Mouse (Mus musculus): ENCODE results near the gene Fam71e2. TPM values are rescaled to one million over a fixed set of nuclear protein-coding genes. Genes with fewer than 3 reads are reported as not detected.

Gene Fam71e2
- polyA plus RNA-seq, 1 experiment from 2014 or later = not detected

DNA sequence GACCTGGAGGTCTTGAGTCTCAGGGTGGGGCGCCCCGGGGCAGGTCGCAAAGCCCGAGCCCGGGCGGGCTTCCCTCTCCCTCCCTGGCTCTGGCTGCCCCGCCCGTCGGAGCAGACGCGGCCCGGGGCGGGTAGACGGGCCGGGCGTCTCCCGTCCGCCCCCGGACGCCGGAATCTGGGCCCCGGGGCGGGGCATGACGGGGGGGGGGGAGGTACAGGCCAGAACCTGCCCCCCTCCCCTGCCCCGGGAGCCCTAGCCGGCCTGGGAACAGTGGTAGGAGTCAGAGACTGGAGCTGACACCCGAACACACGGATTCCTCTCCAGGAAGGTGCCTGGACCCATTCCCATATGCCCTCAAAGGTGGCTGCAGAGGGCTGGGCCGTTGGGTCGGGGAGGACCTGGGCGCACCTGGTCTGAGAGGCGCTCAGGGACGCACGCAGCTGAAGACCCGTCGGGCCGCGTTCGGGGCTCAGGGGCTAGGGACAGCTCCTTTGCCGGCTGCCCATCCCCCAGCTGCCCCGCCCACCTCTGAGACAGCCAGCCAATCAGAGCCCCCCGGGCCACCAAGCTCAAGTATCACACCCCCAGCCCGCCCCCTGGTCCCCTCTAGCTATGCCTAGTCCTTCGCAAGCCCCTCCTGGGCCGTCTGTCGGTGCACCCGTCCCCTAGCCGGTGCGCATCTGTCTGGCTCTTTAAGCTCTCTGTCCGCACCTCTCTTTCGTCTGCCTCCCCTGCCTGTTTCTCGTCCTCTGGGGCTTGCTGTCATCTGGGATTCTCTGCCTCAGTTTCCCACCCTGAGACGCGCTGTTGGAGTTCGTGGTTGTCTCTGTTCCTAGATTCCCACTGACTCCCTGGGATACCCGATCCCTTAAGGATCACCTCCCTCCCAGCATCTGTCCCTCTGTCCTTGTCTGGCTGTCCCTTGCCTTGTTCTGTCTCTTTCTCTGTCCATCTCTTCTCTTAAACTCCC, 6.0 kb upstream of the Fam71e2 start:
- peak overlapping the region; percentile 13 to 32; a peak in 3 of 4 replicates for H3K4me3 ChIP-seq (ENCODE audit: control insufficient read depth in 1 of 2, insufficient read depth in 1 of 2, low read depth in 1 of 2, low read length in 2 of 2)
- peaks cover 4 to 12% of the 10 kb centered on the region in 2 experiments; a peak in 2 of 4 replicates for H3K4me1 ChIP-seq (ENCODE audit: control insufficient read depth in 2 of 2, insufficient read depth in 2 of 2, low read length in 2 of 2)
- 2% methylated on average over 33 of the region's 56 CpGs for WGBS
- no peaks in the 10 kb centered on the region for H3K36me3 ChIP-seq (ENCODE audit: control insufficient read depth, insufficient read depth, low read length)
- peak overlapping the region; percentile 57 for H3K4me2 ChIP-seq (ENCODE audit: low read length)
- 0 out of 2 replicates have a peak overlapping the region, but pooled peaks have one; percentile 11 for H3K9ac ChIP-seq (ENCODE audit: low read length)
- H3K9me3 ChIP-seq (ENCODE audit: control insufficient read depth, low read length) = no peaks in the 10 kb centered on the region
- no peak overlapping the region for H3K27ac ChIP-seq (replicated peaks in 1 of 2; ENCODE audit: control insufficient read depth in 1 of 2, insufficient read depth in 1 of 2, low read depth in 2 of 2, low read length in 2 of 2)
- ATAC-seq (ENCODE audit: insufficient number of reproducible peaks, insufficient read depth, low FRiP score, low read depth) = peak; percentile 27; the same call in 1 of the 2 replicates
- H3K27me3 ChIP-seq (ENCODE audit: control insufficient read depth, insufficient read depth, low read length) = peaks cover 70% of the 10 kb centered on the region

DNA sequence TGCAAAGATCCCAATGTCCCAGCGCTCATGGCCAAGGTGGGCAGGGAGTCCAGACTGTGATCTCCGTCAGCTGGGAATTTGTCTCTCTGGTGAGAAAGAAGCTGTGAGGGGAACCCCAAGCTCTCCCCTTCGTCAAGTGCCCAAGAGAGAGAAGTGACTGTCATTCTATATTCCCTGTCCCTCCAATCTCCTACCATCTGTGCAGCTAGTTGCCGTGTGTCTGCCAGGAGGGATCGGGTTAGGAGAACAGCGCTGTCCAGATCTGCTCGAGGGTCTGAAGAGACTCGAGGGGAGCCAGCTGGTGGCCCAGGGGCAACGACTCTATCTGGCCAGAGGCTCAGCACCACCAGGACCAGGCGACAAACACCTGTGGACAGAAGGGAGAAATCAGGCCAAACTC, 5.0 kb upstream of the Fam71e2 start:
- no peak for ATAC-seq (ENCODE audit: insufficient number of reproducible peaks, insufficient read depth, low FRiP score, low read depth)
- peaks cover 66% of the 10 kb centered on the region for H3K27me3 ChIP-seq (ENCODE audit: control insufficient read depth, insufficient read depth, low read length)
- peaks cover 4 to 12% of the 10 kb centered on the region in 2 experiments; a peak in 2 of 4 replicates for H3K4me1 ChIP-seq (ENCODE audit: control insufficient read depth in 2 of 2, insufficient read depth in 2 of 2, low read length in 2 of 2)
- no peak overlapping the region for H3K9ac ChIP-seq (ENCODE audit: low read length)
- no peak overlapping the region for H3K4me3 ChIP-seq (ENCODE audit: control insufficient read depth in 1 of 2, insufficient read depth in 1 of 2, low read depth in 1 of 2, low read length in 2 of 2)
- no peak overlapping the region for H3K27ac ChIP-seq (replicated peaks in 1 of 2; ENCODE audit: control insufficient read depth in 1 of 2, insufficient read depth in 1 of 2, low read depth in 2 of 2, low read length in 2 of 2)
- H3K9me3 ChIP-seq (ENCODE audit: control insufficient read depth, low read length) = no peaks in the 10 kb centered on the region
- WGBS = 39% methylated on average over 10 of the region's 10 CpGs
- H3K4me2 ChIP-seq (ENCODE audit: low read length) = no peak overlapping the region
- H3K36me3 ChIP-seq (ENCODE audit: control insufficient read depth, insufficient read depth, low read length) = no peaks in the 10 kb centered on the region

DNA sequence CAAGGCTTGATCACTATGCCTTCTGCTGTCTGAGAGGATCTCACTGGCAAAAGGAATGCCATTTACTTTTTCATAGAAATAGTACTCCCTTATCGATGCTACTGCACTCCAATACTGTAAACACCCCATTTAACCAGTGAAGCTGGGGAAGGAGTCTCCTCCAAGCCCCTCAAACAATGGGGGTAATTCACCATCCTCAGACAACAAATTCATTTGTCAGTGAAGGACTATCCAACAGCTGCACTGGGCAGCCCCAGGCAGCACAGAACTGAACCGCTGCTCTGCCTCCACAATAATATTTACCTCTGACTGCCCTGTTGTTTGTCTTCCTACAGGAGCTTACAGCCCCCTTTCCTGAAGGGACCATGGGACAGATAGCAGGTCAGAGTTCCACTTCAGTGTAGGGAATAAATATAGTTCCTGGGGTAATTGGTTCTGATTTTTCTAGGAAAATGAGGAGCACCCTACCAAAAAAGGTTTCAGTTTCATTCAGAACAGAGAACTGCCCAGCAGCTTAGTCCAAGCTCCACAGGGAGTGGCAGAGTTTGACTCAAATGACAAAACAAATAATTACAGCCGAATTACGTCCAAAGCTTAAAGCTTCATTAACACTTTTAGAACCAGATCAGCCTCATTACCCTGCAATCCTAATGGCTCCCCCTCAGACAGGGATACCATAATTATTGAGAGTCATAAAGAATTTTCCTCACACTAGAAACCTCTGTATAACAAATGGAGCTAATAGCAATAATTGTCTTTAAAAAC, 6.0 kb downstream of the Fam71e2 start:
- H3K4me2 ChIP-seq (ENCODE audit: low read length) = no peak overlapping the region
- no peak for ATAC-seq (ENCODE audit: insufficient number of reproducible peaks, insufficient read depth, low FRiP score, low read depth)
- H3K4me3 ChIP-seq (ENCODE audit: control insufficient read depth in 1 of 2, insufficient read depth in 1 of 2, low read depth in 1 of 2, low read length in 2 of 2) = no peak overlapping the region
- no peaks in the 10 kb centered on the region for H3K4me1 ChIP-seq (ENCODE audit: control insufficient read depth in 2 of 2, insufficient read depth in 2 of 2, low read length in 2 of 2)
- WGBS = 27% methylated on average over 4 of the region's 4 CpGs
- no peak overlapping the region for H3K9ac ChIP-seq (ENCODE audit: low read length)
- H3K9me3 ChIP-seq (ENCODE audit: control insufficient read depth, low read length) = no peaks in the 10 kb centered on the region
- H3K36me3 ChIP-seq (ENCODE audit: control insufficient read depth, insufficient read depth, low read length) = no peaks in the 10 kb centered on the region
- H3K27ac ChIP-seq (replicated peaks in 1 of 2; ENCODE audit: control insufficient read depth in 1 of 2, insufficient read depth in 1 of 2, low read depth in 2 of 2, low read length in 2 of 2) = no peak overlapping the region
- H3K27me3 ChIP-seq (ENCODE audit: control insufficient read depth, insufficient read depth, low read length) = no peaks in the 10 kb centered on the region

DNA sequence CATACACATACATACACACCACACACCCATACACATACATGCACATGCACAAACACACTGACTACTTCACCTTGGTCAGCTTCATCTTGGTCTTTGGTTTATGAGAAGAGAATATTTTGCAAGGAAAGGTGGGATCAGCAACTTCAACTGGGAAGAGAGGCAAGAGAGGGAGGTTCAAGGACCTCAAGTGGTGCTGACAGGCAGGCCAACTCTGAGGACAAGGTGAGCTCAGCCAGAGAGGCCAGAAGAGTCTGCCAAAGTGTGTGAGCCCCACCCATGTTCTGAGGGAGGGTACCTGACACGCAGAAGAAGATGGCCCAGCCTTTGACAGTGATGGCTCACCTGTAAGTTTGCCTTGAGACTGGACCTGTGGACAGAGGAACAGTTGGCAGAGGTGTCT, 11.4 kb downstream of the Fam71e2 start:
- ATAC-seq (ENCODE audit: insufficient number of reproducible peaks, insufficient read depth, low FRiP score, low read depth) = no peak
- WGBS = 33% methylated on average over 1 of the region's 1 CpGs
- H3K27me3 ChIP-seq (ENCODE audit: control insufficient read depth, insufficient read depth, low read length) = no peaks in the 10 kb centered on the region
- H3K9ac ChIP-seq (ENCODE audit: low read length) = no peak overlapping the region
- H3K36me3 ChIP-seq (ENCODE audit: control insufficient read depth, insufficient read depth, low read length) = no peaks in the 10 kb centered on the region
- no peaks in the 10 kb centered on the region for H3K4me1 ChIP-seq (ENCODE audit: control insufficient read depth in 2 of 2, insufficient read depth in 2 of 2, low read length in 2 of 2)
- no peak overlapping the region for H3K4me2 ChIP-seq (ENCODE audit: low read length)
- no peak overlapping the region for H3K4me3 ChIP-seq (ENCODE audit: control insufficient read depth in 1 of 2, insufficient read depth in 1 of 2, low read depth in 1 of 2, low read length in 2 of 2)
- H3K27ac ChIP-seq (replicated peaks in 1 of 2; ENCODE audit: control insufficient read depth in 1 of 2, insufficient read depth in 1 of 2, low read depth in 2 of 2, low read length in 2 of 2) = no peak overlapping the region
- no peaks in the 10 kb centered on the region for H3K9me3 ChIP-seq (ENCODE audit: control insufficient read depth, low read length)

DNA sequence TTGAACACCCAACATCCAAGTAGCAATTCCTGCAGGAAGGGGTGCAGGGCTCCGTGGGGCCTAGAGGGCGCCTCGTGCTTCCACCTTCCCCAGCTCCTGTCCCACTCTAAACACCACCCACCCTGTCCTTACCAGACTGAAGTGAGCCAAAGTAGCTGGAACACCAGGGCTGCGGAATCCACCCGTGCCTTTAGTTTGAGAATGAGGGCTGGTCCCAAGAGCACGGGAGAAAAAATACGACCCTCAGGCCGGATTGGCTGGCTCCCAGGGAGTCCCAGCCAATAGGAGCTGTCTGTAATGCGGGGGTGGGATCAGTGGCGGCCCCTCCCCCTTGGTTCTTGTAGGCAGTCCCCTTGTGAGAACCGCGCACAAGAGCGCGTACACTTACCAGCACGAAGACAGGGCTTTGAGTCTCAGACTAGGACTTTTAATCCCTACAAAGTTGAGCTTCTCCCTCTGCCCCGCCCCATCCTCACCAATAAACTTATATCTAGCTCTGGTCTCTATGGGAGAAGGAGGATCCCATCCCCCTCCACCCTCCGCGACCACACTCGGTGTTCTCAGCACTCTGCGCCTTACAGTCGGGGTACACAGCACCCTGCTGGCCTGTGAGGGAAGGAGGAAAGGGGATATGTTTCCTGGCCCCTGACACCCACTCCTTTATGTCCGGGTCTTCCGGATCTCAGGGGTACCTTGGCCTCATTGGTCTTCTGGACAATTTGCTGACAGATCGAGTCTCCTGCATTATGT, 18.1 kb downstream of the Fam71e2 start, which contains the start of gene Cox6b2:
TSS of gene Cox6b2 (minus strand) at position 274 of the 750 bp plus-strand sequence.
- H3K4me2 ChIP-seq (ENCODE audit: low read length) = peak within 1 kb of the TSS; percentile 62
- H3K9ac ChIP-seq (ENCODE audit: low read length) = peak within 1 kb of the TSS; percentile 56
- no peaks in the 10 kb centered on the region for H3K36me3 ChIP-seq (ENCODE audit: control insufficient read depth, insufficient read depth, low read length)
- no peaks in the 10 kb centered on the region for H3K27me3 ChIP-seq (ENCODE audit: control insufficient read depth, insufficient read depth, low read length)
- peaks cover 9 to 14% of the 10 kb centered on the region in 2 experiments for H3K4me1 ChIP-seq (ENCODE audit: control insufficient read depth in 2 of 2, insufficient read depth in 2 of 2, low read length in 2 of 2)
- no peaks in the 10 kb centered on the region for H3K9me3 ChIP-seq (ENCODE audit: control insufficient read depth, low read length)
- ATAC-seq (ENCODE audit: insufficient number of reproducible peaks, insufficient read depth, low FRiP score, low read depth) = peak; percentile 86
- peak within 1 kb of the TSS; percentile 40 to 43 for H3K4me3 ChIP-seq (ENCODE audit: control insufficient read depth in 1 of 2, insufficient read depth in 1 of 2, low read depth in 1 of 2, low read length in 2 of 2)
- WGBS = 3% methylated on average over 24 of the region's 24 CpGs
- 0 out of 4 replicates have a peak within 1 kb of the TSS, but pooled peaks of 1 of the 2 experiments have one; percentile 41 for H3K27ac ChIP-seq (replicated peaks in 1 of 2; ENCODE audit: control insufficient read depth in 1 of 2, insufficient read depth in 1 of 2, low read depth in 2 of 2, low read length in 2 of 2)

DNA sequence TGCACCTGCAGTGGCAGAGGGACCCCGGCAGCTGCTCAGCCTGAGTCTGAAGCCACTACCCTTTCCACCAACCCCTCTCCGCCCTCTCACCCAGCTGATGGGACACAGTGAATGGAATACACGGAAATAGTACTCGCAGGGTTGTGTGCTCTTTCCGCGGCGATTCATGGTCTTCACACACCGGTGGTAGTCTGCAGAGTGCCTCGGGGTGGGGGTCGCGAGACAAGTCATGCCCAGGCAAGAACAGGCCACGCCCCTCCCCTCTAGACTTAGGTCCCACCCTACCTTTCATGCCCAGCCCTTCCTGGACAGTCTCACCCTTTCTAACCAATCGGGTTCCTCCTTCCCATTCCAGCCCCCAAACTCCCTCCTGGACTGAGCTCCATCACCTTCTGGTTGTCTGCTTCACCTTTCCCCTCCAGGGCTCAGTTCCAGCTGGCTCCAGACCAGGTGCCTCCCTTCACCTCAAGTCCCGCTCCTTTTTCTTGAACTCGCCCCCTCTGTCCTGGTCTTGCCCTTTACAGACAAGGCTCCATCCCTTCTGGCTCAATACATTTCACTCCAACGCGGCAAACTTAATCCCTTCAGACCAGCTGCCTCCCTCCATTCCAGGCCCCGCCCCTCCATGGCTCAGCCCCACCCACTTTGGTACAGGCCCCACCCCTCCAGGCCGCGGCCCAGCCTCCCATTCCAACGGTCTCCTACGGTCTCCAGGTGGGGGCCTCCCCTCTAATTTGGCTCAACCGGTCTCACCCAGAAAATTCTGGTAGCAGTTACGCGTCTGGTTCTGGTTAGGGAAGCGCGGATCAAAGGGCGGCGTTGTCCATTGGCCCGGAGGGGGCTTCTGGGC, 18.9 kb downstream of the Fam71e2 start:
- Histone ChIP-seq H3K9me3 (ENCODE audit: control insufficient read depth, low read length) (no peaks in the 10 kb centered on the region), H3K4me3 (ENCODE audit: control insufficient read depth in 1 of 2, insufficient read depth in 1 of 2, low read depth in 1 of 2, low read length in 2 of 2) (peak overlapping the region; percentile 40 to 43), H3K36me3 (ENCODE audit: control insufficient read depth, insufficient read depth, low read length) (no peaks in the 10 kb centered on the region), H3K27me3 (ENCODE audit: control insufficient read depth, insufficient read depth, low read length) (no peaks in the 10 kb centered on the region), H3K4me1 (ENCODE audit: control insufficient read depth in 2 of 2, insufficient read depth in 2 of 2, low read length in 2 of 2) (peaks cover 9 to 14% of the 10 kb centered on the region in 2 experiments), H3K27ac (replicated peaks in 1 of 2; ENCODE audit: control insufficient read depth in 1 of 2, insufficient read depth in 1 of 2, low read depth in 2 of 2, low read length in 2 of 2) (0 out of 4 replicates have a peak overlapping the region, but pooled peaks of 1 of the 2 experiments have one; percentile 41), H3K4me2 (ENCODE audit: low read length) (peak overlapping the region; percentile 62), H3K9ac (ENCODE audit: low read length) (peak overlapping the region; percentile 56)
- WGBS = 1% methylated on average over 30 of the region's 30 CpGs
- peak; percentile 75 for ATAC-seq (ENCODE audit: insufficient number of reproducible peaks, insufficient read depth, low FRiP score, low read depth)
